Mouse (Mus musculus) hindbrain, embryonic 16.5 days (tissue): ENCODE data around the gene Igtp. TPM values are rescaled to one million over a fixed set of nuclear protein-coding genes. Genes with fewer than 3 reads are reported as not detected.
"Not testable (repeated sequence)": the region's sequence is repeated elsewhere in the genome, so short reads cannot be mapped to it uniquely, and the experiment has no call there.

ENCODE experiments used
- ATAC-seq: fragments of 200-750 bp; cut with Nextera tagmentation; 2 replicates; pipeline ENCODE4 v1.8.0; 2017; ENCODE audit warnings: moderate TSS enrichment, moderate library complexity
- H3K27ac ChIP-seq: fragments of 300-500 bp; sonication (generic); 2 replicates; pipeline ENCODE4 v1.5.1; 2014; ENCODE audit warnings: low read depth, mild to moderate bottlenecking, control low read depth, low read length, moderate library complexity
- H3K27me3 ChIP-seq: fragments of 300-500 bp; sonication (generic); replicated peaks from 2 replicates; pipeline ENCODE4 v1.6.1; 2014; ENCODE audit warnings: low read length; ENCODE audit not compliant: control insufficient read depth, insufficient read depth
- H3K36me3 ChIP-seq: fragments of 300-500 bp; sonication (generic); 2 replicates; pipeline ENCODE4 v1.6.1; 2014; ENCODE audit warnings: mild to moderate bottlenecking, low read length, moderate library complexity, mixed read lengths; ENCODE audit not compliant: control insufficient read depth, insufficient read depth
- H3K4me1 ChIP-seq: fragments of 300-500 bp; sonication (generic); 2 replicates; pipeline ENCODE4 v1.6.1; 2014; ENCODE audit warnings: low read depth, low read length; ENCODE audit not compliant: control insufficient read depth, insufficient read depth
- H3K4me2 ChIP-seq: fragments of 300-500 bp; sonication (generic); 2 replicates; pipeline ENCODE4 v1.6.1; 2014; ENCODE audit warnings: mild to moderate bottlenecking, low read length, control low read depth, moderate library complexity
- H3K4me3 ChIP-seq: fragments of 300-500 bp; sonication (generic); 2 replicates; pipeline ENCODE4 v1.5.1; 2014; ENCODE audit warnings: mild to moderate bottlenecking, low read length, control low read depth, moderate library complexity
- H3K9ac ChIP-seq: fragments of 300-500 bp; sonication (generic); 2 replicates; pipeline ENCODE4 v1.6.1; 2014; ENCODE audit warnings: low read depth, mild to moderate bottlenecking, control low read depth, low read length, moderate library complexity
- H3K9me3 ChIP-seq: fragments of 300-500 bp; sonication (generic); 2 replicates; pipeline ENCODE4 v1.6.1; 2014; ENCODE audit warnings: mild to moderate bottlenecking, low read length, moderate library complexity; ENCODE audit not compliant: control insufficient read depth
- WGBS: fragments of 180-500 bp; shearing (Covaris S2); extraction: QIAGEN DNeasy Blood & Tissue Kit; methylation state at CpG from one replicate; pipeline ENCODE4 v1.1.7; 2014; 5-methylcytosine and 5-hydroxymethylcytosine counted together
- polyA plus RNA-seq: library from polyadenylated mRNA; unstranded; fragments of >200 nt; fragmentation: Nextera tagmentation; extraction: Ambion mirVana; gene quantifications from 2 replicates; pipeline ENCODE4 v1.2.1, GENCODE M21; 2015

Igtp gene
- polyA plus RNA-seq, 1 experiment from 2014 or later: 2.3 TPM

- Histone ChIP-seq H3K27me3 (no peaks in the 10 kb centered on the region), H3K36me3 (no peaks in the 10 kb centered on the region), H3K4me3 (no peak overlapping the region), H3K4me2 (no peak overlapping the region), H3K9ac (no peak overlapping the region), H3K27ac (no peak overlapping the region), H3K4me1 (peaks cover 3% of the 10 kb centered on the region; the same call in 1 of the 2 replicates), H3K9me3 (no peaks in the 10 kb centered on the region)
- ATAC-seq: no peak
- WGBS: 79% methylated on average over 12 of the region's 12 CpGs
Measured at GRCm38 (mm10) chr11:58201052-58201451, 1.7 kb downstream of the Igtp start.

- Histone ChIP-seq H3K4me3 (no peak overlapping the region), H3K4me2 (no peak overlapping the region), H3K36me3 (no peaks in the 10 kb centered on the region), H3K27me3 (no peaks in the 10 kb centered on the region), H3K9ac (no peak overlapping the region), H3K27ac (no peak overlapping the region), H3K4me1 (no peaks in the 10 kb centered on the region), H3K9me3 (no peaks in the 10 kb centered on the region)
- 100% methylated on average over 1 of the region's 1 CpGs for WGBS
- no peak for ATAC-seq
Measured at GRCm38 (mm10) chr11:58210321-58210886, 11.0 kb downstream of the Igtp start.

DNA sequence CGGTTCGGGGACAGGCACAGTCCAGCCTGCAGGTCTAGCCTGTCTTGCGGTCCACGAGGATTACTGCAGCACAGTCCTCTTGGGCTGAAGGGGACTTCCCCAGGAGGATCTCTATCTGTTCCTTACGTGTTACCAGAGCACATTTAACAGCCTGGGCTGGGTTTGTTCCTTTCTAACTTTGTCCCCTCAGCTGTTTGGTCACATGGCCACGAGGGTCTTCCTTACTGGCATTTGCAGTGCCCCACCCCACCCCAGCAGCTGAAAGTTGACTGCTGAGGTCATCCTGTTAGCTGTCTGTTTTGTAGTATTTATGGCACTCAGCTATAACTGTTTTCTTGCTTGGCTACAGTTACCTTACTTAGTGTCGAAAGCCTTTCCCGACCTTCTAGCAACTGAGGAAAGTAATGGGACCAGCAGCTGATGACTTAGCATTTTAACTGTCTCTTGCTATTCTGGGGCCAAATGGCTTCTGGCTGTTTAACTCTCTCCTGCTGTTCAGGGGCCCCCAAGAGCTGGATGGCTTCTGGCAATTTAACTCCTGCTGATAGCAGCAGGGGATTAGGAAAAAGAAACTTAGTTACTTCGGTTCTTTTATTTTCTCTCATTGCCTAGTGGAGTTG, 11.8 kb downstream of the Igtp start:
- WGBS: 24% methylated on average over 9 of the region's 9 CpGs
- H3K9ac ChIP-seq: no peak overlapping the region
- H3K4me2 ChIP-seq: no peak overlapping the region
- no peak overlapping the region for H3K27ac ChIP-seq
- no peaks in the 10 kb centered on the region for H3K36me3 ChIP-seq
- no peak overlapping the region for H3K4me3 ChIP-seq
- ATAC-seq: no peak
- no peaks in the 10 kb centered on the region for H3K9me3 ChIP-seq
- no peaks in the 10 kb centered on the region for H3K27me3 ChIP-seq
- H3K4me1 ChIP-seq: no peaks in the 10 kb centered on the region

GRCm38 (mm10) chr11:58211682-58212067, 12.3 kb downstream of the Igtp start:
- ATAC-seq: no peak
- H3K4me1 ChIP-seq: no peaks in the 10 kb centered on the region
- no peak overlapping the region for H3K4me2 ChIP-seq
- no peak overlapping the region for H3K9ac ChIP-seq
- no peak overlapping the region for H3K27ac ChIP-seq
- H3K4me3 ChIP-seq: no peak overlapping the region
- H3K9me3 ChIP-seq: no peaks in the 10 kb centered on the region
- 16% methylated on average over 2 of the region's 2 CpGs for WGBS
- no peaks in the 10 kb centered on the region for H3K27me3 ChIP-seq
- no peaks in the 10 kb centered on the region for H3K36me3 ChIP-seq

DNA sequence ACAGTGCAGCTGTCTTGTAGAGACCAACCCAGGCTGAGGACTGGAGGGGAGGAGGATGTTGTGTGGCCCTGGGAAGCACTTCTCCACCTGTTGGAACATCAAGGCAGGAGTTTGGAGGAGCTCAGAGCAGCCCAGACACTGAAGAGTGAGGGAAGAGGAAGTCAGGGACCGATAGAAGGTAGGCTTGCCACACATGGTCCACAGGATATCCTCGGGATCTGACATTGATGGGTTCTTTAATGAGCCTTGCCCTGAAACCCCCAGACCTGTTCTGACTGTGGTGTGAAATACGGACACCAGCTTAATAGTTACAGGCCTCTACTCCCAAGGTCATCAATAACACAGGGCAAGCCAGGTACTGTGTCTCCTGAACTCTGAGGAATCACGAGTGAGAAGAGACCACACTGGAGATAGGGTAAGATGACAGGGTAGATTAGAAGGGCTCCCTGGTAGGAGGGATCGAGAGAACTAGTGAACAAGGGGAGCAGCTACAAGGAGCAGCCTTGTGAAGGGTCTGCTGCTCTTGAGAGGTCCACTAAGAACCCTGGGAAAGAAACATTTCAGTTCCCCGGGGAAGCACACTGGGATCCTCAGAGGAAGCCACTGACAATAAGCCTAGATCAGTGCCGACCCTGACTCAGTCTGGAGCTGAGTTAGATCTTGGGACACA, 14.5 kb downstream of the Igtp start:
- Histone ChIP-seq H3K4me3 (no peak overlapping the region), H3K4me1 (no peaks in the 10 kb centered on the region), H3K4me2 (no peak overlapping the region), H3K9ac (no peak overlapping the region), H3K9me3 (no peaks in the 10 kb centered on the region), H3K27ac (no peak overlapping the region), H3K36me3 (no peaks in the 10 kb centered on the region), H3K27me3 (no peaks in the 10 kb centered on the region)
- 85% methylated on average over 7 of the region's 7 CpGs for WGBS
- no peak for ATAC-seq

DNA sequence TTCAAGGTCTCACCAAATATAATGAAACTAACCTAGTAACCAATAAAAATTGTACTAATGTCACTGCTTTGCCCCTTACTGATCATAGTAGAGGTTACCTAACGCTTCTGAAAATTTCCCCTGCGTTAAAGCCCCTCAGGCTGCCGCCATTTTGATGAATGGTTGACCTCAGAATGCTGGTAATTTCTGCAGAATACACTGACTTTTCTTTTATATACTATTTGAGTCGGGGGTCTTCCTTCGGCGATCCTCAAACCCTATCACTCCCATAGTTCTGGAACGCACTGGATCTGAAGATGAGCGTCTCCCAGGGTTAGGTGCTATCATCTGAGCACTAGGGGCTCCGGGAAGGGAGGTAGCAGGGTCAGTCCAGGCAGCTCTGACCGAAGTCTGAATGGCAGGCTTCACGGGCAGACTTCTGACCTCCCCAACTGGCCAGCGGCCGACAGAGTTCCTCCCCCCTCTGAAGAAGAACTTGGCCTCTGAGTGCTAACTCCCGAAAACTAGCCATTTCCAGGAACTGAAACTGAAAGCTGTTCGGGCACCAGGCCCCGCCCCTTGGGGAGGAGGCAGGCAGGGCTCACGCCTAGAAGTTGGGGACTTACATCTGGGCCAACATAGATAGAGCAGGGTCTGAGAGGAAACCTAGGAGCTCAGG, 15.2 kb downstream of the Igtp start:
- H3K4me1 ChIP-seq: no peaks in the 10 kb centered on the region
- WGBS: 45% methylated on average over 17 of the region's 17 CpGs
- no peaks in the 10 kb centered on the region for H3K27me3 ChIP-seq
- H3K4me3 ChIP-seq: peak overlapping the region; percentile 31
- H3K9ac ChIP-seq: peak overlapping the region; percentile 46; the same call in 1 of the 2 replicates
- H3K9me3 ChIP-seq: no peaks in the 10 kb centered on the region
- H3K4me2 ChIP-seq: peak overlapping the region; percentile 37
- no peak overlapping the region for H3K27ac ChIP-seq
- no peaks in the 10 kb centered on the region for H3K36me3 ChIP-seq
- no peak for ATAC-seq

GRCm38 (mm10) chr11:58215049-58215430, 15.7 kb downstream of the Igtp start:
- H3K4me1 ChIP-seq, H3K9ac ChIP-seq, H3K36me3 ChIP-seq, H3K27ac ChIP-seq, H3K27me3 ChIP-seq, ATAC-seq, H3K9me3 ChIP-seq, H3K4me3 ChIP-seq: not testable (repeated sequence)
- H3K4me2 ChIP-seq: peak overlapping the region; percentile 21
- WGBS: 58% methylated on average over 1 of the region's 3 CpGs

GRCm38 (mm10) chr11:58215814-58216213, 16.5 kb downstream of the Igtp start:
- 88% methylated on average over 5 of the region's 5 CpGs for WGBS

DNA sequence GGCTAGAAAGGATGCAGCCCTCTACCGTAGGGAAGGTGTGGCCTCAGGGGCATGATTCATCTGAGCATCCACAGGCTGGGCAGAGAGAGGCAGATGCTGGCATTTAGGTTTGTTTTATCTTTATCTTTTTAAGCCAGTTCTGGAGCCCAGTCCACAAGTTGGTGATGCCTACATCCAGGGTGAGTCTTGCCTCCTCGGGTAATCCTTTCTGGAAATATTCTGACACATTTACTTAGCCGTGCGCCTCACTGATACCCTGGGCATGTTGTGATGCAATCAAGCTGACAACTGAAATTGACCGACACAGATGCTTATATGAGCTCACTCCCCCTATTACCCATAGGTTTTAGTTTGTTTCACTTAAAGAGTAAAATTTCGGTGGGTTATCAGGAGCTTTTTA, 17.5 kb downstream of the Igtp start:
- no peaks in the 10 kb centered on the region for H3K27me3 ChIP-seq
- no peak for ATAC-seq
- WGBS: 92% methylated on average over 6 of the region's 6 CpGs
- no peak overlapping the region for H3K4me2 ChIP-seq
- H3K4me1 ChIP-seq: no peaks in the 10 kb centered on the region
- H3K4me3 ChIP-seq: no peak overlapping the region
- H3K36me3 ChIP-seq: no peaks in the 10 kb centered on the region
- no peak overlapping the region for H3K9ac ChIP-seq
- no peaks in the 10 kb centered on the region for H3K9me3 ChIP-seq
- no peak overlapping the region for H3K27ac ChIP-seq

More at GRCm38 (mm10) chr11:58215814-58216213, 16.5 kb downstream of the Igtp start:
- H3K4me2 ChIP-seq: no peak overlapping the region
- H3K27me3 ChIP-seq: no peaks in the 10 kb centered on the region
- no peaks in the 10 kb centered on the region for H3K4me1 ChIP-seq
- no peak overlapping the region for H3K27ac ChIP-seq
- H3K36me3 ChIP-seq: no peaks in the 10 kb centered on the region
- H3K9ac ChIP-seq: no peak overlapping the region
- no peaks in the 10 kb centered on the region for H3K9me3 ChIP-seq
- no peak for ATAC-seq
- H3K4me3 ChIP-seq: no peak overlapping the region
